Comparison of ENCODE assay signal across 19 mouse cellular contexts in genomic region chr2:173343665-173344064, GRCm38 (mm10).
"Had no signal": no experiment of that assay in that cellular context is flagged by ENCODE, and none has a peak within 500 bp of the region (broad histone marks: within the 10 kb centered on the region; RNA-seq: fewer than 3 reads in every experiment).

No protein-coding gene starts in this region.

- H3K4me3 ChIP-seq: limb, embryonic 10.5 days; limb, embryonic 13.5 days; liver, embryonic 12.5 days; liver, embryonic 15.5 days; midbrain, embryonic 12.5 days; myocyte; neural tube, embryonic 13.5 days had no signal

- H3K36me3 ChIP-seq: limb, embryonic 10.5 days; limb, embryonic 13.5 days; liver, embryonic 12.5 days; liver, embryonic 15.5 days; midbrain, embryonic 12.5 days; neural tube, embryonic 13.5 days had no signal

- DNase-seq: kidney, adult 18-20 months; kidney, adult 9 months; kidney, postnatal 25 days; layer of hippocampus, adult 9-11 months; liver; lung, adult 18-20 months; thymus, adult 18-20 months; thymus, postnatal 36 days had no signal

- H3K27ac ChIP-seq: kidney, postnatal 0 days; layer of hippocampus, adult 2 months; liver, embryonic 12.5 days; liver, embryonic 15.5 days; macrophage; midbrain, embryonic 12.5 days; neural tube, embryonic 13.5 days had no signal

- H3K27me3 ChIP-seq: limb, embryonic 13.5 days; neural tube, embryonic 13.5 days had no signal

- H3K4me1 ChIP-seq: liver, embryonic 15.5 days had no signal

- H3K9me3 ChIP-seq: limb, embryonic 10.5 days; liver, embryonic 15.5 days; midbrain, embryonic 12.5 days; neural tube, embryonic 13.5 days had no signal

- H3K9ac ChIP-seq: liver, embryonic 12.5 days; liver, embryonic 15.5 days; midbrain, embryonic 12.5 days; neural tube, embryonic 13.5 days had no signal

- H3K4me2 ChIP-seq: liver, embryonic 12.5 days; liver, embryonic 15.5 days; midbrain, embryonic 12.5 days; neural tube, embryonic 13.5 days had no signal

- ATAC-seq: liver, embryonic 12.5 days; midbrain, embryonic 16.5 days had no signal
